Mouse (Mus musculus) limb, embryonic 11.5 days (tissue): Measurements from ENCODE around the gene Rpl3. TPM values are rescaled to one million over a fixed set of nuclear protein-coding genes. Genes with fewer than 3 reads are reported as not detected.

ENCODE experiments used
- ATAC-seq: fragments of 200-750 bp; cut with Nextera tagmentation; 2 replicates; pipeline ENCODE4 v1.8.0; 2017; ENCODE audit warnings: low read depth; ENCODE audit not compliant: insufficient number of reproducible peaks, low FRiP score, low TSS enrichment
- DNase-seq: peaks from one replicate; pipeline ENCODE4 v3.0.0-alpha.2; 2015; ENCODE audit warnings: low spot score
- H3K27ac ChIP-seq: fragments of 300-500 bp; sonication (generic); replicated peaks from 2 replicates; pipeline ENCODE4 v1.5.1; 2014; ENCODE audit warnings: low read depth, mild to moderate bottlenecking, low read length
- H3K27me3 ChIP-seq: fragments of 300-500 bp; sonication (generic); 2 replicates; pipeline ENCODE4 v1.6.1; 2014; ENCODE audit warnings: mild to moderate bottlenecking, low read length, mixed read lengths; ENCODE audit not compliant: control insufficient read depth, insufficient read depth
- H3K36me3 ChIP-seq: fragments of 300-500 bp; sonication (generic); 2 replicates; pipeline ENCODE4 v1.6.1; 2014; ENCODE audit warnings: mild to moderate bottlenecking, low read length, moderate library complexity, mixed read lengths; ENCODE audit not compliant: control insufficient read depth, insufficient read depth
- H3K4me1 ChIP-seq: fragments of 300-500 bp; sonication (generic); 2 replicates; pipeline ENCODE4 v1.6.1; 2014; ENCODE audit warnings: low read length, mixed read lengths; ENCODE audit not compliant: control insufficient read depth, insufficient read depth
- H3K4me2 ChIP-seq: fragments of 300-500 bp; sonication (generic); 2 replicates; pipeline ENCODE4 v1.6.1; 2014; ENCODE audit warnings: low read depth, mild to moderate bottlenecking, moderate library complexity; ENCODE audit not compliant: severe bottlenecking
- H3K4me3 ChIP-seq: fragments of 300-500 bp; sonication (generic); 2 replicates; pipeline ENCODE4 v1.5.1; 2014; ENCODE audit warnings: low read depth, low read length
- H3K9ac ChIP-seq: fragments of 300-500 bp; sonication (generic); 2 replicates; pipeline ENCODE4 v1.6.1; 2014; ENCODE audit warnings: mild to moderate bottlenecking, low read length
- H3K9me3 ChIP-seq: fragments of 300-500 bp; sonication (generic); 2 replicates; pipeline ENCODE4 v1.6.1; 2016; ENCODE audit warnings: low read length; ENCODE audit not compliant: control insufficient read depth
- WGBS: fragments of 180-500 bp; shearing (Covaris S2); extraction: QIAGEN DNeasy Blood & Tissue Kit; methylation state at CpG from one replicate; pipeline ENCODE4 v1.1.7; 2014; 5-methylcytosine and 5-hydroxymethylcytosine counted together
- polyA plus RNA-seq: library from polyadenylated mRNA; unstranded; fragments of >200 nt; fragmentation: Nextera tagmentation; extraction: Ambion mirVana; gene quantifications from 2 replicates; pipeline ENCODE4 v1.2.1, GENCODE M21; 2014

Rpl3 gene
- polyA plus RNA-seq, 1 experiment from 2014 or later: 1,338 TPM

- Histone ChIP-seq H3K4me3 (no peak overlapping the region), H3K4me2 (no peak overlapping the region), H3K27ac (no peak overlapping the region), H3K9me3 (no peaks in the 10 kb centered on the region), H3K36me3 (no peaks in the 10 kb centered on the region), H3K4me1 (peaks cover 9% of the 10 kb centered on the region; the same call in 1 of the 2 replicates), H3K27me3 (peaks cover 10% of the 10 kb centered on the region), H3K9ac (no peak overlapping the region)
- DNase-seq (no peak), ATAC-seq (no peak)
- WGBS: 83% methylated on average over 3 of the region's 3 CpGs
Measured at GRCm38 (mm10) chr15:80099477-80099876, 7.8 kb upstream of the Rpl3 start.

GRCm38 (mm10) chr15:80098809-80099208 lies 7.1 kb upstream of the Rpl3 start:
- Histone ChIP-seq H3K27ac (no peak overlapping the region), H3K4me2 (no peak overlapping the region), H3K4me1 (peaks cover 9% of the 10 kb centered on the region; the same call in 1 of the 2 replicates), H3K9me3 (no peaks in the 10 kb centered on the region), H3K9ac (no peak overlapping the region), H3K4me3 (no peak overlapping the region), H3K27me3 (peaks cover 10% of the 10 kb centered on the region), H3K36me3 (no peaks in the 10 kb centered on the region)
- WGBS: 40% methylated on average over 9 of the region's 9 CpGs
- DNase-seq (no peak), ATAC-seq (no peak)

- H3K27me3 ChIP-seq: peaks cover 15% of the 10 kb centered on the region
- peaks cover 9% of the 10 kb centered on the region; the same call in 1 of the 2 replicates for H3K4me1 ChIP-seq
- no peak overlapping the region for H3K4me2 ChIP-seq
- WGBS: 31% methylated on average over 8 of the region's 8 CpGs
- DNase-seq: no peak
- no peak for ATAC-seq
- H3K27ac ChIP-seq: no peak overlapping the region
- no peak overlapping the region for H3K4me3 ChIP-seq
- H3K9me3 ChIP-seq: no peaks in the 10 kb centered on the region
- H3K9ac ChIP-seq: no peak overlapping the region
- no peaks in the 10 kb centered on the region for H3K36me3 ChIP-seq
Measured at GRCm38 (mm10) chr15:80097999-80098461, 6.4 kb upstream of the Rpl3 start.

- no peaks in the 10 kb centered on the region for H3K9me3 ChIP-seq
- no peaks in the 10 kb centered on the region for H3K36me3 ChIP-seq
- ATAC-seq (peak; percentile 63; the same call in 1 of the 2 replicates), DNase-seq (peak; percentile 81)
- no peak overlapping the region for H3K4me3 ChIP-seq
- H3K27ac ChIP-seq: no peak overlapping the region
- peak overlapping the region; percentile 41; the same call in 1 of the 2 replicates for H3K9ac ChIP-seq
- peaks cover 9% of the 10 kb centered on the region; the same call in 1 of the 2 replicates for H3K4me1 ChIP-seq
- 24% methylated on average over 20 of the region's 20 CpGs for WGBS
- peaks cover 23% of the 10 kb centered on the region for H3K27me3 ChIP-seq
- H3K4me2 ChIP-seq: peak overlapping the region; percentile 27; the same call in 1 of the 2 replicates
Measured at GRCm38 (mm10) chr15:80096946-80097881, 5.5 kb upstream of the Rpl3 start.

- ATAC-seq: no peak
- Histone ChIP-seq H3K9me3 (no peaks in the 10 kb centered on the region), H3K4me1 (peaks cover 16% of the 10 kb centered on the region), H3K4me2 (no peak overlapping the region), H3K9ac (no peak overlapping the region), H3K4me3 (no peak overlapping the region), H3K36me3 (no peaks in the 10 kb centered on the region), H3K27ac (no peak overlapping the region), H3K27me3 (peaks cover 31% of the 10 kb centered on the region)
- DNase-seq: no peak
- WGBS: 75% methylated on average over 10 of the region's 10 CpGs
Measured at GRCm38 (mm10) chr15:80096406-80096805, 4.7 kb upstream of the Rpl3 start.

- H3K4me2 ChIP-seq: no peak overlapping the region
- DNase-seq: no peak
- peaks cover 39% of the 10 kb centered on the region for H3K27me3 ChIP-seq
- H3K9ac ChIP-seq: no peak overlapping the region
- H3K36me3 ChIP-seq: no peaks in the 10 kb centered on the region
- peaks cover 21% of the 10 kb centered on the region for H3K4me1 ChIP-seq
- ATAC-seq: no peak
- H3K27ac ChIP-seq: no peak overlapping the region
- H3K4me3 ChIP-seq: no peak overlapping the region
- WGBS: 86% methylated on average over 1 of the region's 1 CpGs
- H3K9me3 ChIP-seq: no peaks in the 10 kb centered on the region
Measured at GRCm38 (mm10) chr15:80095596-80095995, 3.9 kb upstream of the Rpl3 start.

GRCm38 (mm10) chr15:80094201-80094600 lies 2.5 kb upstream of the Rpl3 start:
- no peak overlapping the region for H3K4me2 ChIP-seq
- H3K9ac ChIP-seq: no peak overlapping the region
- DNase-seq: no peak
- H3K9me3 ChIP-seq: no peaks in the 10 kb centered on the region
- 85% methylated on average over 13 of the region's 13 CpGs for WGBS
- H3K4me3 ChIP-seq: no peak overlapping the region
- ATAC-seq: no peak
- H3K36me3 ChIP-seq: no peaks in the 10 kb centered on the region
- H3K27ac ChIP-seq: no peak overlapping the region
- H3K4me1 ChIP-seq: peaks cover 21% of the 10 kb centered on the region
- peaks cover 50% of the 10 kb centered on the region for H3K27me3 ChIP-seq

GRCm38 (mm10) chr15:80092599-80092998 lies 931 bp upstream of the Rpl3 start:
- no peak overlapping the region for H3K4me3 ChIP-seq
- H3K4me2 ChIP-seq: no peak overlapping the region
- ATAC-seq (no peak), DNase-seq (no peak)
- H3K9me3 ChIP-seq: no peaks in the 10 kb centered on the region
- H3K9ac ChIP-seq: no peak overlapping the region
- no peaks in the 10 kb centered on the region for H3K36me3 ChIP-seq
- WGBS: 7% methylated on average over 8 of the region's 8 CpGs
- H3K27ac ChIP-seq: no peak overlapping the region
- H3K27me3 ChIP-seq: peaks cover 45% of the 10 kb centered on the region
- H3K4me1 ChIP-seq: peaks cover 21% of the 10 kb centered on the region
